Mouse (Mus musculus) right cerebral cortex, postnatal 14 days (tissue): Measurements from ENCODE around the gene Olfr1352.
"Not testable (repeated sequence)": the region's sequence is repeated elsewhere in the genome, so short reads cannot be mapped to it uniquely, and the experiment has no call there.

ENCODE experiments used
- DNase-seq: peaks from one replicate; pipeline ENCODE4 v3.0.0; 2022

The Olfr1352 gene

GRCm38 (mm10) chr10:78980750-78981149 lies at the start of gene Olfr1352:
TSS of gene Olfr1352 (plus strand) at chr10:78981050.
- DNase-seq = no peak

GRCm38 (mm10) chr10:78950336-78950735 lies 30.5 kb upstream of the Olfr1352 start, which contains the start of gene Olfr8:
TSS of gene Olfr8 (plus strand) at chr10:78950636.
- not testable (repeated sequence) for DNase-seq

- DNase-seq = not testable (repeated sequence)
These were observed 17.8 kb upstream of the Olfr1352 start, which contains the start of gene Olfr1353 for GRCm38 (mm10) chr10:78963009-78963408. TSS of gene Olfr1353 (plus strand) at chr10:78963309.

GRCm38 (mm10) chr10:79012172-79012571 lies 31.3 kb downstream of the Olfr1352 start, which contains the start of gene Olfr1351:
TSS of gene Olfr1351 (plus strand) at chr10:79012472.
- DNase-seq = no peak

- no peak for DNase-seq
These were observed 47.6 kb downstream of the Olfr1352 start, which contains the start of gene Olfr57 for GRCm38 (mm10) chr10:79028441-79028840. TSS of gene Olfr57 (plus strand) at chr10:79028741.
